Mouse (Mus musculus): ENCODE results near the gene Bglap2.
"Not testable (repeated sequence)": the region's sequence is repeated elsewhere in the genome, so short reads cannot be mapped to it uniquely, and the experiment has no call there.

The Bglap2 gene

DNA sequence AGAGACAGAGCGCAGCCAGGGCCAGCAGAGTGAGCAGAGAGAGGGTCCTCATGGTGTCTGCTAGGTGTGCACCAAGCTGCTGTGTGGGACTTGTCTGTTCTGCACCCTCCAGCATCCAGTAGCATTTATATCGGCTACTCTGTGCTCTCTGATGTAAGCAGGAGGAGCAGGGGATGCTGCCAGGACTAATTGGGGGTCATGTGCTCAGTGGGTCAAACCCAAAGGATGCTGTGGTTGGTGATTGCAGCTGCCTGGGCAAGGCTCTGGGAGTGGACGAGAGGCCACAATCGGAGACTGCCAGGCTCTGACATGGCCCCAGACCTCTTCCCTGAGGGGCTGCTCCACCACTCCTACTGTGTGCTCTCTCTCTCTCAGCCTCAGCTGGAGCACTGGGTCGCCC, at the start of gene Bglap2:
Gene Bglap2, minus strand, starts transcription at position 101 of the 400 bp plus-strand sequence.
- DNase-seq (ENCODE audit: low spot score in 2 of 2), result not testable (repeated sequence)

DNA sequence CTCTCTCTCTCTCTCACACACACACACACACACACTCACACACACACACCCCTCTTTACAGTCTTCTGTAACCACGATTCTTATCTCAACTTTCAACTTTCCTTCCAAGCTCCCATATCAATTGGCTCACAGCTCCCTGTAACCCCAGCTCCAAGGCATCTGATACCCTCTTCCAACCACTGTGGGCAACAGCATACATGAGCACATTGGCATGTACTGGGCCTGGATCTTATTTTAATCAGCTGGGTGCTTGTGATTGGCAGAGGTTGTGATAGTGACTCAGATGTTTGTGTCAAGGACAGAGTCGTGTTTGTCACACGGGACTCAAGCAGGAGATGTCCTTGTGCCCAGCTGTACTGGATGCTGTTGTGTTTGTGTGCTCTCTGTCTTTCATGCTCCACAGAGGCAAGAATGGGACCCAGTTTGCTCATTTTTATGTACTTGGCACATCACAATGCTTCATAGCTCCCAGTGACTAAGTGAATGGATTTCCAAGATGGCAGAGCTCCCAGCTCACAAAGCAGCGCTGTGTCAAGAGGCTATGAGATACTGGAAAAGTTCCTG, 48.9 kb upstream of the Bglap2 start:
- DNase-seq (ENCODE audit: low spot score in 2 of 2), result no peak

DNA sequence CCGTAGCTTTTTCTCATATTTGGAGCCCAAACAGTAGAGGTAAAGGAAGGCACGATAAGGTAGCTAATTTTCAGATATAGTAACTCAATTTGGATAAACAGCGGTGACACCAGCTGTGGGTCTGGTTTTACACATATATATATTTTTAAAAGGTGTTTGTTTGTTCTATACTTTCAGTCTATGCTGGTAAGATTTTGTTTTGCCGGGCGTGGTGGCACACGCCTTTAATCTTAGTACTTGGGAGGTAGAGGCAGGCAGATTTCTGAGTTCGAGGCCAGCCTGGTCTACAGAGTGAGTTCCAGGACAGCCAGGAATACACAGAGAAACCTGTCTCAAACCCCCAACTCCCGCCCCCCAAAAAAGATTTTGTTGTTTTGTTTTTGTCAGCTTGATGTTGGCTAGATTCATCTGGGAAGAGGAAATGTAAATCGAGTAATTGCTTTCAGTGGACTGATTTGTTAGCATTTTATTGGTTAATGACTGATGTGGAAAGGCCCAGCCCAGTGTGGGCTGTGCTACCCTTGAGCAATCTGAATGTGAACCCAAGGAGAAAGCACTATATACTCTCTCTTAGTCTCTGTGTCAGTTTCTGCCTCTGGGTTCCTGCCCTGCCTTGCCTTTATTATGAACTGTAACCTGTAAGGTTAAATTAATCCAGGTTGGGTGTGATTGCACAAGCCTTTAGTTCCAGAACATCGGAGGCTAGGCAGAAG, 47.4 kb upstream of the Bglap2 start:
- DNase-seq (ENCODE audit: low spot score in 2 of 2), result no peak

DNA sequence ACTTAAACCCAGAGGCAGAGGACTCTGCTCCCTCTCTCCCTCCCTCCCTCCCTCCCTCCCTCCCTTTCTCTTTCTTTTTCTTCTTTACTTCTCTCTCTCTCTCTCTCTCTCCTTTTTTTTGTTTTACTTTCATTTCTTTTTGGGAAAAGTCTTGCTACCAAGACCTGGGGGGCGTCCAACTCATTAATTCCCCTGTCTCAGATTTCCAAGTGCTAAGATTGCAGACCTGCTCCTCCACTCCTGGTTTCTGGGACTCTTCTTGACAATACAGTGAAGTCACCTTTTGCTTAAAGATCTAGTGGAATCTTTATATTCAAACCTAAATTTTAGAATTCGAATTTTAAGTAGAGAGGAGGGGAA, 46.8 kb upstream of the Bglap2 start:
- no peak for DNase-seq (ENCODE audit: low spot score in 2 of 2)

DNA sequence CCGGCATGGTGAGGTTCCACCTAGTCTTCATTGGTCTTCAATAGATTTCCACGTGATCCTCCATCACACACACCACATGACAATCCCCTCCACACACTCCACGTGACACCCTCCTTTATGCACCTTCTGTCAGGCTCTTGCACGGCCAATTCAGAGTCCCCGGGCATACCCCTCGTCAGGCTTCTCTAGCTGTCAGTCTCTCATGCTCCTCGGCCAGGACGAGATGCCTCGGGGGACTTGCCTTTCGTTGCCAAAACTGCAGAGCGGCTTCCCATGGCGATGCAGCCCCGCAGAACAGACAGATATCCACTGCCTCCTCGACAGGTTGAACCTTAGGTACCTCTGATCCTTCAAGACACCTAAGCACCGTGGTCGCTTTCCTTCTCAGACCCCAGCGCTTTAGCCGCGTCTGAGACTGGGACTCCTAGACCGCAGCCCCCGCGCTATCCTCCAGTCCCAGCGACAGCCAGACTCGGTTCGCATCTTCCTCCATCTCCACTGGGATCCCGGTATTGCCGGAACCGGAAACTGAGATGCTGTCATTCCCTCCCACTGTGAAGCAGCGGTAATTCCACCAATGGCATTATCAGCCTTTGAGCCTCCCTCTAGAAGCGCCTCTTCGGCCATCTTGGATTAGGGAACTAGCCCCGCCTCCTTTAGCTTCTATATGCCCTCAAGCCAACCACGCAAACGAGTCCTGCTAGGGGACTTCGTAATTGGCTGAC, 46.3 kb upstream of the Bglap2 start, which contains the start of gene Slc25a44:
Gene Slc25a44, minus strand, starts transcription at position 535 of the 725 bp plus-strand sequence.
- DNase-seq (ENCODE audit: low spot score in 2 of 2), result peak; percentile 93 to 96

DNA sequence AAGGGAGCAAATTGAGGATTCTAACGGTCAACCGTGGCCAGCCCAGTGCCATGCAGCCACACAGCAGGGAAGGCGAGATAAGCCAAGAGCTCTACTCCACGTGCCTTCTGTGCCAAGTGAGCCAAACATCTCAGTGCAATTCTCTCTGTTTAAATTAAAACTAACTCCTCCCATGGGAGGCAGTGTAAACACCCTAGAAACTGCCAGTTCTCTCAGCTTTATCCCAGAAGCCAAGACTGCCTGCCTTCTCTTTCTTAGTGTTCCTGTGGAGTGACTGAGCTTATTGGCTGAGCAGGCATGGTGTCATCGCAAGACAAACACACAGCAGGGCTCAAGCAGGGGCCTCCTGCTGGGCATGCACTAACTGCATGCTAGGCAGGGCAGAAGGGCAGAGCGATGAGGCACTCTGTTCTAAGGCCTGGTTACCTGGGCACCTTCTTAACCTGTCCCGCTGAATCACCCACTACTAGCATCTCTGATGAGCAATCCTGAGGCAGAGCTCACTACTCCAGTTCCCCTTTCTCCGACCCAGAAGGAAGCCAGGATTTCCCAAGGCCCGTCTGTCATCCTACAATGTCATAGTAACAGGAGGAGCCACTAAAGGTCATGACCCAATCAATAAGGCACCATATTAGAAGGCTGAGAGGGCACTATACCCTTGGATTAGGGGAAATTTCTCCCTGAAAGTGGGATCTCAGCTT, 43.7 kb upstream of the Bglap2 start:
- DNase-seq (ENCODE audit: low spot score in 2 of 2), result peak; percentile 39 to 63

DNA sequence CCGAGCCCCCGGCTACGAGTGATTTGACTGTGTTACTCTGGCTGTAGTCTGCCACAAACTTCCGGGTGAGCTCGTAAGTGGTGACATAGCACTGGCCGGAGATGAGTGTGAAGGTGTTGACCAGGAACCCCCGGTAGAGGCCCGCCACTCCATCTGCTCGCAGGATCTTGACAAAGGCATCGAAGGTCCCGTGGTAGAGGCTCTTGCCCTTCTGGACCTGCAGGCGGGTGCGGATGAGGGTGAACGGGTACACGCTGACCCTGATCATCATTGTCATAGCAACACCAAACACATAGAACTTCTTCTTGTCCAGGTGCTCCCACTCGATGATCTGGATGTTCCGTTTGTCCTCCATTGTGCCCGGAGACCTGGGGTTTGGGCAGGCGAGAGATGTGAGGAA, 42.3 kb upstream of the Bglap2 start:
- DNase-seq (ENCODE audit: low spot score in 2 of 2), result no peak

DNA sequence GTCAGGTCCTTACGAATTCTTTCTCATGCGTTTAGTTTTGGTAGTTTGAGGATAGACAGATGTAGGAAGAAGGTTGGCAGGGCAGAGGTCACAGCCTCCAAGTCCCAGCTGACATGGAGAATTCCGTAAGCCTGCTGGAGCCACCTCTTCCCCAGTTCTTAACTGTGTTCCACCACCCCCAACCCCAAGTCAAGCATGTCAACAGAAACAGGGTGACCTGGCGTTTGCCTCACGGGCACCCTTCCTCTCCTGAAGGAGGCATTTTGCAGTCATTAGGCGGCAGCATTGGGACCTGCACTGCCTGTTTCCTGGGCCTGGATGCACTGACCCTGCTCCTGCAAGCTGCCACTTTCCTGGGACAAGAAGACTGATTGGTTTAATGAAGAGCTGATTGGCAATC, 39.5 kb upstream of the Bglap2 start:
- no peak for DNase-seq (ENCODE audit: low spot score in 2 of 2)

DNA sequence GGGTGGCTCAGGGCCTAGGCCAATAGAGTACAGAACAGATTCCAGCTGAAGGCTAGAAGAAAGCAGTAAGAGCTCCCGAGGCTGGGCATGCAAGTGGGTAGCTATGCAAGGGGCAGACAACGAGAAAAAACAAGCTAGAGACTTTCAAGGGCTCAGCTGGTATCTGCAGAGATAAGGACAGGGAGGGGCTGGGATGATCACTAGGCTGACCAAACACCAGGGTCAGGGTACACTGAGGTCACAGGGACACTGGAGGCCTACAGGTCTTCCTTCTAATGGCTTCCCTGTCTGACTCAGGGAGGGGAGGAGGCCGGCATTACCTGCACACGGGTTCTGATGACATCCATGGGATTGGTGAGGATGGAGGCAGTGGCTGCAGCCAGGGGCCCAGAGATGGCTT, 37.2 kb upstream of the Bglap2 start:
- DNase-seq (ENCODE audit: low spot score in 2 of 2), result no peak

DNA sequence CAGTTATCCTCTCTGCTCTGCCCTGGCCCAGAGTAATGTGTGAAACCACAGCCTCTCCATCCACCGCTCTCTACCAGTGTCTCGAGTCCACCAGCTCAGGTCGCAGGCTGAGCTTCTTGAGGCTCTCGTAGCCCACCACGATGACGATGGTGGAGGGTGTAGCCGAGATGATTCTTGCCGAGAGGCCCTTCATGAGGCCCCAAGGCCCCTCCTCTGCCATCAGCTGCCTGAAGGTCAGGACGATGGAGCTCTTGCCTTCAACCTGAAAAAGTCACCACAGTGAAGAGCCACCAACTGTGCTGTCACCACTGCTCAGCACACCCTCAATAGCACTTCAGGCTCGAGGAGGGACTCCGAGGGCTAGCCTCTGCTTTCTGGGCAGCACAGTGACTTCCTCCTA, 34.1 kb upstream of the Bglap2 start:
- no peak for DNase-seq (ENCODE audit: low spot score in 2 of 2)

DNA sequence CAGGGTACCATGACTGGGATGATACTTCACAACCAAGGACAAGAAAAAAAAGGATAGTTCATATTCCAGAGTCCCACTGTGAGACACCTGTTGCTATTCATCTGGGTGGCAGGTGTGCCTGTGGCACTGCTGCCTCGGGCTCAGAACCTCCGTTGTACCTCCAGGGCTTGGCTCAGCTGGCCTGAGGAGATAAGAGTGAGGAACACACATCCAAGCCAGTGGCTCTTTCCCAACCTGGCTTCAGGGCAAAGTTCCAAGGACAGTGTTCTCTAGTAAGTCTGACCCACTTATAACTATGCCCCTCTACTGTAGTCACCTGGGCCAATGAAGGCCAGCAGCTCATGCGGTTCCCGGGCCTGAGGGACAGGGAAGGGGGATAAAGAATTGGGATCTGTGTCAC, 33.2 kb upstream of the Bglap2 start:
- DNase-seq (ENCODE audit: low spot score in 2 of 2), result peak; percentile 48 to 70

DNA sequence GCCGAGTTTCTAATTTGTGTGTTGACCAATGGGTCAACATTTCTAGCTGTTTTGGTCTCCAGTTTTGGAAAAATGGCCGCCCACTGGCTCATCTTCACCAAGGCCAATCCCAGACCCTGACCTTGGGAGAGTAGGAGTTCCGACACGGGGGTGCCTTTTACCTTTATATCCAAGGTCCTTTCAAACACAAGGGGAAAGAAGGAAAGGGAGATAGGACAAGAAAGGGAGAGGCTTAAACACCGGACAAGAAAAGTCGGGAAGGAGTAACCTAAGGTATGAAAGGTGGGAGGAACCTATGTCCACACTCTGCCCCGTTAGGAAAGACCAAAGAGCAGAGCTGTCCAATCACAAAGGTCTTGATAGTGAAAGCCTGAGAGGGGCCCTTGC, 32.1 kb upstream of the Bglap2 start:
- no peak for DNase-seq (ENCODE audit: low spot score in 2 of 2)

DNA sequence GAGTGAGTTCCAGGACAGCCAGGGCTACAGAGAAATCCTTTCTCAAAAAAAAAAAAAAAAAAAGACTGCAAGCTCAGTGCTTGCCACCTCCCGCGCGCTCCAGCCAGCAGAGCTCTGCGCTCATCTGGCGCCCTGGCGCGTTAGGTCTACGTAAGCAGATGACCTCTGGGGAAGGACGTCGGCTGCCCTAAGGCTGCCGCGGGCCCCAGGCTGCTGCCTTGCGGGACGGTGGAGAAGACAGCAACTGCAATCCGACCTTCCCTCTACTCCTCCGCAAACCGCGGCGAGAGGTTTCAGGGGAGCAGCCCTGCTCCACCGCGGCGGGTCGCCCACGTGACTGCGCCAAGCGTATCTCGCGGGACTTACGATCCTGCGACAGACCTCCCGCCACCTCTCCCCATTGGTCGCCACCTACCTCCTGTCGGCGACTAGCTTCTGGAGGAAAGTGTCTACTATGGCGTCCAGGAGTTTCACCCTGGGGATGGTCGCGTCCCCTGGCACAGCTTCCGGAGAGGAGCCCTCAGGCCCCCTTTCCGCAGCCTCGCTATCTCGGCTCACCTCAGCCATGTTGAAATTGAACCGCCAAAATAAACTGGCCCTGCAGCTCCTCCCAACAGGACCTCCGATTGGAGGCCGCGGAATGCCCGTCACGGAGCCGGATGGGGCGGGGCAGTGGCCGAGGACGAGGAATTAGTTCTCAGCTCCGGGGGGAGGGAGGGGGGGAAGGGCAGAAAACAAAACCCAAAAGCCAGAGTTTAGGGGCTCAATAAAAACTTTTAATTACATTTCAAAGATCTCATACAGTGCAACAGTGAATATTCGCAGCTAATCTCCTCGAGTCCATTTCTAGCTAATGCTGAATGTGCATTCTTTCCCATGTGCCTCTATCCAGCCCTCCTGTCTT, 31.5 kb upstream of the Bglap2 start, which contains the start of gene Pmf1:
Gene Pmf1, minus strand, starts transcription at position 591 of the 904 bp plus-strand sequence.
- DNase-seq (ENCODE audit: low spot score in 2 of 2), result peak; percentile 93 to 94

DNA sequence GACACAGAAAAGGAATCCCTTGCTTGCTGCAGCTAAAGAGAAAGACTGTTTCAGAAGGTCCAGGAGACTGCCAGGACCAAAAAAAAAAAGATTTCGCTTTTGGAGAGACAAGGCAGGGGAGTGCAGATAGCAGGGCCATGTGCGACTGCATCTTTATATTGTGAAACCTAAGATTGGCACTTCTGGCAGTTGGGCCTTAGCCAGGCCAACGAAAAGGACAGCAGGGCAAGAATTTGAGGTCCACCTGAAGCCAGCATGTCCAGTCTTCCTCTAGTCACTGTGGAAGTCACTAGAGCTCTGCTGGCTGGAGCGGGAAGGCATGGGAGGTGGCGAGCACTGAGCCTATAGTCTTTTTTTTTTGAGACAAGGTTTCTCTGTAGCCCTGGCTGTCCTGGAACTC, 30.5 kb upstream of the Bglap2 start:
- DNase-seq (ENCODE audit: low spot score in 2 of 2), result no peak

DNA sequence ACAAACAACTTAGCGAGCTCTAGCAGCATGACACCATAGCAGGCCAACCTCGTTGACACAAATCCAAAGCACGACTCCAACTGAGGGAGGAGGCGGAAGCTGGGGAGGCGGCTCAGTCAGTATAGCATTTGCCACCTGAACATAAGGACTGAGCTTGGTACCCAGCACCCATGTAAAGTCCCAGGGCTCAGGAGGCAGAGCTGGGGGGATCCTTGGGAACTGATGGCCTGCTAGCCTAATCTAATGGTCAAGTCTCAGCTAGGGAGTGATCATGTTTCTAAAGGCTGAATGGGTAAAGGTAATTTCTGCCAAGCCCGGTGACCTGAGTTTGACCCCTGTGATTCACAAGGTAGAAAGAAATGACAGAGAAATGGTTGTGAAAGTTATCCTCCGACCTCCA, 29.0 kb upstream of the Bglap2 start:
- no peak for DNase-seq (ENCODE audit: low spot score in 2 of 2)

DNA sequence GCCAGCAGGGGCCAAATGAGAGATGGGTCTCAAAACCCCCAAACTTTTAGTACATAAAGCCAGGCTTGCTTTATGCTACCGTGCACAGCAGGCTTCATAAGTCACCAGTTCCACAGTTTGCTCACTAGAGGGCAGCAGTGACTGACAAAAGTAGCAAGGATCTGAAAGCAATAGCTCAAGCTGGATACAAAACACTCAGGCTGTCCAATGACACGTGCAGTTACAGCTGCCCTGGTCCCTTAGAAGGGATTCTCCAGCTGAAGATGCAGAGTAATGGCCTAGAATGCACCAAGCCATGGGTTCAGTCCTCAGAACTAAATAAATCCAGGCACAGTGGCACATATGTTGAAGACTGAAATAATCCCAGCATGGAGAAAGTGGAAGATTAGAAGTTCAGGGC, 28.6 kb upstream of the Bglap2 start:
- DNase-seq (ENCODE audit: low spot score in 2 of 2), result peak; percentile 56 to 73

DNA sequence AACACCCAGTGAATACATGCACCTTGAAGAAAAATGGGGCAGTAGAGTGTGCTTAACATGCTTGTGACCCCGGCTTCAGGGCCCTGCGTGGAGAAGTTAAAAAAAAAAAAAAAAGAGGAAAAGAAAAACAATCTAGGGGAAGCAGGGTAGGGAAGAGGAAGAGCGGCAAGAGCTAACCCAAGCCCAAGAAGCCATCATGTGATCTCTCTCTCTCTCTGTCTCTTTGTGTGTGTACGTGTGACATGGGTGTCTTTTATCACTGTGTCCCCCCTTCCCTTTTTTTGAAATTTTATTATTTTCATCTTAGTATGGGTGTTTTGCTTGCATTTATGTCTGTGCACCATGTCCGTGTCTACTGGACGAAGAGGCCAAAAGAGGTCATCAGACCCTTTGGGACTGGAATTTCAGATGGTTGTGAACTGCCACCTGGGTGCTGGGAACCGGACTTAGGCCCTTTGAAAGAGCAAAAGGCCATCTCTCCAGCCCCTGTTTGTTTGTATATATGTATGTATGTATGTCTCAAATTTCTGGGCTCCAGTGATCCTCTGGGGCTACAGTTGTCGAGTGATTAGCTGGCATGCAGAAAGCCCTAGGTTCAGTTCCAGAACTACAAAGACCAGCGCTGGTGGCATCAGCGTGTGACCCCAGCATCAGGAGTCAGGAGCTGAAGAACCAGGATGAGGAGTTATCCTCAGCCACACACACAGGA, 25.2 kb upstream of the Bglap2 start:
- no peak for DNase-seq (ENCODE audit: low spot score in 2 of 2)

DNA sequence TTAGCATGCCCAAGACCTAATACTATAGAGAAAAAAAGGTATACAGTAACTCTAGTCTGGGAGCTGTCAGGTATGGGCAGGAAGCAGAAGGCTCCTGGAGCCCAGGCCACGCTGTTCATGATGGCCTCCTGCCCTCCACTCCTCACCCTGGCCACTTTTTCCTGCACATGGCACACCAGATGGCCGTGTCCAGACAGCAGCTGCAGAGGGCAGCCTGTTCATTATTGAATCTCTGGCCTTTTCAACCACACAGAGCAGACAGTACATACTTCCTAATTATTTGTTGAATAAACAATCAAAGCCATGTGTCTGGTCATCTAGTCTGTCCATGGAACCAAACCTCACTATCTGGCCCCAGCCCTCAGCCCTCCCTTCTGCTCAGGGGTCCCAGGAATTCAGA, 20.2 kb upstream of the Bglap2 start:
- no peak for DNase-seq (ENCODE audit: low spot score in 2 of 2)

DNA sequence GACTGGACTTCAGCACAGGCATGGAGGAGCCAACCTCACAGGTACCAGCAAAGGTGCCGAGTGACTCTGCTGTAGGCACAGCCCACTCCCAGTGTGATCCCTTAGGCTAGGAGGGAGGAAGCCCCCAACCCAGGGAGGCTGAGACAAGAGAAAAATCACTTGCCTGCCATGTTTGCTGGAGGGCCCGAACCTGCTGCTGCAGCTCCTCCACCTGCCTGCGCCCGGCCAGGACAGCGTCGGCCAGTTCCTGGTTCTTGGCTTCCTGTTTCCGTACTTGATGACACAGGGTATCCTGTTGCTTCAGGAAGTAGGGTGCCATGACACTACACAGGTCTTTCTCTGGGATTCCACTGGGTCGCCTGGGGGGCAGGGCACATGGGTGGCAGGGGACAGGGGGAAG, 17.2 kb upstream of the Bglap2 start:
- peak; percentile 45 to 47 for DNase-seq (ENCODE audit: low spot score in 2 of 2)

DNA sequence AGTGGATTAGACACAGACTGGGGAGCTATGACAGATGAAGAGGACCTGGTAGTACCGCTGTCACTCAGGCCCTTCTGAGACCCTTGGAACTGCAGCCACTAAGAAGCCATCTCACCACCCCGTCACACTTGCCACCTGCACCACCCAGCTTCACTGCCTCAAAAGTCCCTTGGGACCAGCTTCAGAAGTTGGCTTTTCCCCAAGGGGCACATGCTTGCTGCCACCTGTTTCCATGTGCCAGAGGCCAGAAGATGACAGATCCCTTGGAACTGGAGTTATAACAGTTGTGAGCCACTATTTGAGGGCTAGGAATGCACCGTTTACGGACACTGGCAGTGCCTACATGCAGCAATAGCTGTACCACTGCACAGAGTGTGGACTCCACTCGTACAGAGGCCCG, 16.8 kb upstream of the Bglap2 start:
- peak; percentile 80 to 82 for DNase-seq (ENCODE audit: low spot score in 2 of 2)

All from spleen, postnatal 36 days (tissue).